Mouse (Mus musculus): Measurements from ENCODE around the gene Lrrc8a.

DNA sequence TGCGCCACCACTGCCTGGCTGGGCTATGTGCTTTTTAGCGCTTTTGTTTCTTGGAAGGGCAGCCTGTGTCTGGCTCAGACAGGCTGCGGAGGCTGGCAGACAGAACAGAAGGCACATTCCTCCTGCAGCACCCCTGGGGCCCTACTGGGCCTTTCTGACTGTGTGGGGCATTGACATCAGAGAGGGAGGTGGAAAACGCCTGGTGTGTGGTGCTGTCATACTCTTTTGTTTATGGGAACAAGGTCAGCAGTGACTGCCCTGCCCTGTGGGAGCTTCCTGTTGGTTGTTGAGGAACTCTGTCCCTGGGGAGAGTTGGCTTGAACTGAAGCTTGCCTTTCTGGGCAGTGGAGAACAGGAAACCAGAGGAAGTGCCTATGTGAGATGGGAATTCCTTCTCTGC, 5.0 kb downstream of the Lrrc8a start:
- TF ChIP-seq CTCF (IDR thresholded peaks at IDR 0.05; ENCODE audit: insufficient read depth, low read length), result no peak
- TF ChIP-seq POLR2A (IDR thresholded peaks at IDR 0.05; ENCODE audit: borderline replicate concordance, extremely low read depth, low read depth, low read length), result peak; percentile 69; the same call in 1 of the 2 replicates

All from lung, adult 2 months (tissue).